ENCODE assay signal across 8 mouse cellular contexts in the genomic region with DNA sequence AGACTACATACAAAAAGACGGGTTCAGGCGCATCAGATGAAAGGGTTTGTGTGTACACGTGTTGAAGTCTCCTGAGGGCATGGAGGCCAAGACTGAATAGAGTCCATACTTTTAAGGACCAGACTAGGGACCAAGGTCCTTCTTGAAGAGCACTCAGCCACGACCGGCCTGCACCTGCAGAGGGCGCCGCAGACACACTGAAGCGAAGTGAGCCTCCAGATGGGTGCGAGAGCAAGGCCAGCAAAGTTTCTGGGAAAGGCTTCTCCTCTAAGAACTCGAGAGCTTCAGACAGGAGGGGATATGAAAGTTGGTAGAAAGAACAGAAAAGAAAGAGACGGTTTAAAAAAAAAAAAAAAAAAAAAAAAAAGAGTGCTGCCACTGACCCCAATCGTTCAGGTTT. TPM values are rescaled to one million over a fixed set of nuclear protein-coding genes. Genes with fewer than 3 reads are reported as not detected.
DNase-seq lines count a peak whose midpoint lies in the region; ATAC-seq and TF ChIP-seq lines count a peak whose summit lies in the region.

No protein-coding gene starts in this region.

- peak overlapping the region; percentile 94 for H3K4me2 ChIP-seq in embryonic facial prominence, embryonic 12.5 days (replicated peaks)
- H3K4me2 ChIP-seq in hindbrain, embryonic 13.5 days: peak overlapping the region; percentile 96
- H3K4me2 ChIP-seq in limb, embryonic 14.5 days (replicated peaks; ENCODE audit: low read depth, low read length, severe bottlenecking): peak overlapping the region; percentile 94
- peak overlapping the region; percentile 96 for H3K4me2 ChIP-seq in midbrain, embryonic 14.5 days (ENCODE audit: low read length)

- peak; percentile 92 for DNase-seq in heart, adult 11 months
- DNase-seq in heart, adult 8-10 months (ENCODE audit: low spot score): no peak
- peak; percentile 72 for DNase-seq in MN1 (ENCODE audit: low spot score)
- DNase-seq in limb, embryonic 14.5 days (ENCODE audit: low spot score): peak; percentile 50
- peak; percentile 85 for DNase-seq in midbrain, embryonic 14.5 days
- peak; percentile 72 for DNase-seq in thymus, postnatal 4 days

- H3K27me3 ChIP-seq in embryonic facial prominence, embryonic 12.5 days: peaks cover 57% of the 10 kb centered on the region
- 0 out of 2 replicates have a peak, but pooled peaks cover 11% of the 10 kb centered on the region for H3K27me3 ChIP-seq in hindbrain, embryonic 13.5 days
- peaks cover 52% of the 10 kb centered on the region for H3K27me3 ChIP-seq in limb, embryonic 14.5 days (ENCODE audit: control insufficient read depth, insufficient read depth, low read length)
- H3K27me3 ChIP-seq in midbrain, embryonic 14.5 days (ENCODE audit: control insufficient read depth, insufficient read depth, low read length): no peaks in the 10 kb centered on the region

- peak overlapping the region; percentile 54 for H3K4me3 ChIP-seq in embryonic facial prominence, embryonic 12.5 days
- H3K4me3 ChIP-seq in hindbrain, embryonic 13.5 days: peak overlapping the region; percentile 77
- peak overlapping the region; percentile 52 for H3K4me3 ChIP-seq in limb, embryonic 14.5 days (replicated peaks; ENCODE audit: low read length)
- H3K4me3 ChIP-seq in midbrain, embryonic 14.5 days (replicated peaks; ENCODE audit: low read depth, low read length): peak overlapping the region; percentile 66

- H3K27ac ChIP-seq in embryonic facial prominence, embryonic 12.5 days: no peak overlapping the region
- H3K27ac ChIP-seq in hindbrain, embryonic 13.5 days: no peak overlapping the region
- H3K27ac ChIP-seq in limb, embryonic 14.5 days (replicated peaks; ENCODE audit: low read depth, low read length): no peak overlapping the region
- no peak overlapping the region for H3K27ac ChIP-seq in midbrain, embryonic 14.5 days (replicated peaks; ENCODE audit: low read depth, low read length)

- H3K9ac ChIP-seq in embryonic facial prominence, embryonic 12.5 days: no peak overlapping the region
- peak overlapping the region; percentile 88; the same call in 1 of the 2 replicates for H3K9ac ChIP-seq in hindbrain, embryonic 13.5 days
- no peak overlapping the region for H3K9ac ChIP-seq in limb, embryonic 14.5 days (ENCODE audit: low read depth, low read length, severe bottlenecking)
- no peak overlapping the region for H3K9ac ChIP-seq in midbrain, embryonic 14.5 days (replicated peaks; ENCODE audit: low read length)

- H3K9me3 ChIP-seq in embryonic facial prominence, embryonic 12.5 days: 0 out of 2 replicates have a peak, but pooled peaks cover 3% of the 10 kb centered on the region
- H3K9me3 ChIP-seq in hindbrain, embryonic 13.5 days: no peaks in the 10 kb centered on the region
- H3K9me3 ChIP-seq in limb, embryonic 14.5 days (ENCODE audit: control insufficient read depth, low read length): no peaks in the 10 kb centered on the region; the same call in 1 of the 2 replicates
- H3K9me3 ChIP-seq in midbrain, embryonic 14.5 days (ENCODE audit: control insufficient read depth, low read length): no peaks in the 10 kb centered on the region

- H3K36me3 ChIP-seq in embryonic facial prominence, embryonic 12.5 days: no peaks in the 10 kb centered on the region; the same call in 1 of the 2 replicates
- H3K36me3 ChIP-seq in hindbrain, embryonic 13.5 days: no peaks in the 10 kb centered on the region
- no peaks in the 10 kb centered on the region for H3K36me3 ChIP-seq in limb, embryonic 14.5 days (ENCODE audit: control insufficient read depth, insufficient read depth, low read length)
- H3K36me3 ChIP-seq in midbrain, embryonic 14.5 days (ENCODE audit: control insufficient read depth, insufficient read depth, low read length): no peaks in the 10 kb centered on the region

- ATAC-seq in embryonic facial prominence, embryonic 12.5 days (ENCODE audit: insufficient number of reproducible peaks, insufficient read depth, low FRiP score, low TSS enrichment): no peak
- no peak for ATAC-seq in hindbrain, embryonic 13.5 days (ENCODE audit: low FRiP score)
- no peak for ATAC-seq in limb, embryonic 14.5 days (ENCODE audit: low FRiP score, low read depth)
- ATAC-seq in midbrain, embryonic 14.5 days (ENCODE audit: low FRiP score, low TSS enrichment): no peak

- no peak for TF ChIP-seq POLR2A in limb, embryonic 14.5 days (IDR thresholded peaks at IDR 0.05; ENCODE audit: borderline replicate concordance, extremely low read depth, insufficient read depth, insufficient read length)

- WGBS in embryonic facial prominence, embryonic 12.5 days: 1% methylated on average over 11 of the region's 12 CpGs
- WGBS in hindbrain, embryonic 13.5 days: 3% methylated on average over 11 of the region's 12 CpGs
- 5% methylated on average over 12 of the region's 12 CpGs for WGBS in limb, embryonic 14.5 days
- 4% methylated on average over 12 of the region's 12 CpGs for WGBS in midbrain, embryonic 14.5 days

- H3K4me1 ChIP-seq in embryonic facial prominence, embryonic 12.5 days: peaks cover 28% of the 10 kb centered on the region
- H3K4me1 ChIP-seq in hindbrain, embryonic 13.5 days (replicated peaks): peaks cover 44% of the 10 kb centered on the region
- H3K4me1 ChIP-seq in limb, embryonic 14.5 days (ENCODE audit: control insufficient read depth, insufficient read depth, low read length): peaks cover 6% of the 10 kb centered on the region; the same call in 1 of the 2 replicates
- peaks cover 24% of the 10 kb centered on the region for H3K4me1 ChIP-seq in midbrain, embryonic 14.5 days (ENCODE audit: control insufficient read depth, insufficient read depth, low read length)

RNA-seq across cellular contexts. Expression of a gene that starts 0.6 kb away (rescaled TPM):
- under 1 TPM in 2 of 4 experiments, not detected in 2; 0.08 to 0.19 TPM for total RNA-seq in heart, adult 8-10 months (2022)
- 2.1 and 3.1 TPM in 2 replicates for polyA plus RNA-seq in embryonic facial prominence, embryonic 12.5 days (2016; fragmentation: Nextera tagmentation; extraction: Ambion mirVana)
- 14.0 and 15.0 TPM in 2 replicates for polyA plus RNA-seq in hindbrain, embryonic 13.5 days (2015; fragmentation: Nextera tagmentation; extraction: Ambion mirVana)
- 1.2 and 1.6 TPM in 2 replicates for polyA plus RNA-seq in limb, embryonic 14.5 days (2012; rRNA removed)
- polyA plus RNA-seq in limb, embryonic 14.5 days (2014; fragmentation: Nextera tagmentation; extraction: Ambion mirVana): 0.56 and 0.97 TPM in 2 replicates
- 14.3 and 17.2 TPM in 2 replicates for polyA plus RNA-seq in midbrain, embryonic 14.5 days (2014; fragmentation: Nextera tagmentation; extraction: Ambion mirVana)

RNA-seq across cellular contexts. Expression of a gene that starts 1.5 kb away (rescaled TPM):
- not detected for total RNA-seq in heart, adult 8-10 months (2022)
- polyA plus RNA-seq in embryonic facial prominence, embryonic 12.5 days (2016; fragmentation: Nextera tagmentation; extraction: Ambion mirVana): 0.33 and 0.61 TPM in 2 replicates
- polyA plus RNA-seq in hindbrain, embryonic 13.5 days (2015; fragmentation: Nextera tagmentation; extraction: Ambion mirVana): 6.4 and 7.2 TPM in 2 replicates
- not detected in 2 replicates for polyA plus RNA-seq in limb, embryonic 14.5 days (2012; rRNA removed)
- not detected in 2 replicates for polyA plus RNA-seq in limb, embryonic 14.5 days (2014; fragmentation: Nextera tagmentation; extraction: Ambion mirVana)
- polyA plus RNA-seq in midbrain, embryonic 14.5 days (2014; fragmentation: Nextera tagmentation; extraction: Ambion mirVana): 6.0 and 6.5 TPM in 2 replicates

RNA-seq across cellular contexts. Expression of a gene that starts 30.9 kb away (rescaled TPM):
- total RNA-seq in heart, adult 8-10 months (2022): 1 to 10 TPM; 2.8 to 3.8 (median 3.3) TPM
- polyA plus RNA-seq in embryonic facial prominence, embryonic 12.5 days (2016; fragmentation: Nextera tagmentation; extraction: Ambion mirVana): 279 and 288 TPM in 2 replicates
- 67.9 and 68.8 TPM in 2 replicates for polyA plus RNA-seq in hindbrain, embryonic 13.5 days (2015; fragmentation: Nextera tagmentation; extraction: Ambion mirVana)
- polyA plus RNA-seq in limb, embryonic 14.5 days (2012; rRNA removed): 126 and 166 TPM in 2 replicates
- 229 and 250 TPM in 2 replicates for polyA plus RNA-seq in limb, embryonic 14.5 days (2014; fragmentation: Nextera tagmentation; extraction: Ambion mirVana)
- 45.2 and 63.6 TPM in 2 replicates for polyA plus RNA-seq in midbrain, embryonic 14.5 days (2014; fragmentation: Nextera tagmentation; extraction: Ambion mirVana)

RNA-seq across cellular contexts. Expression of a gene that starts 50.6 kb away (rescaled TPM):
- total RNA-seq in heart, adult 8-10 months (2022): 1,000 to 10,000 TPM; 1,298 to 1,376 (median 1,346) TPM
- polyA plus RNA-seq in embryonic facial prominence, embryonic 12.5 days (2016; fragmentation: Nextera tagmentation; extraction: Ambion mirVana): 128 and 135 TPM in 2 replicates
- polyA plus RNA-seq in hindbrain, embryonic 13.5 days (2015; fragmentation: Nextera tagmentation; extraction: Ambion mirVana): 76.1 and 84.3 TPM in 2 replicates
- polyA plus RNA-seq in limb, embryonic 14.5 days (2012; rRNA removed): 63.8 and 84.0 TPM in 2 replicates
- 123 and 124 TPM in 2 replicates for polyA plus RNA-seq in limb, embryonic 14.5 days (2014; fragmentation: Nextera tagmentation; extraction: Ambion mirVana)
- polyA plus RNA-seq in midbrain, embryonic 14.5 days (2014; fragmentation: Nextera tagmentation; extraction: Ambion mirVana): 50.4 and 61.7 TPM in 2 replicates

RNA-seq across cellular contexts. Expression of a gene that starts 50.7 kb away (rescaled TPM):
- total RNA-seq in heart, adult 8-10 months (2022): 1,000 to 10,000 TPM; 2,312 to 2,801 (median 2,464) TPM
- polyA plus RNA-seq in embryonic facial prominence, embryonic 12.5 days (2016; fragmentation: Nextera tagmentation; extraction: Ambion mirVana): 121 and 124 TPM in 2 replicates
- 65.0 and 70.7 TPM in 2 replicates for polyA plus RNA-seq in hindbrain, embryonic 13.5 days (2015; fragmentation: Nextera tagmentation; extraction: Ambion mirVana)
- 73.4 and 74.3 TPM in 2 replicates for polyA plus RNA-seq in limb, embryonic 14.5 days (2012; rRNA removed)
- polyA plus RNA-seq in limb, embryonic 14.5 days (2014; fragmentation: Nextera tagmentation; extraction: Ambion mirVana): 128 and 132 TPM in 2 replicates
- 46.2 and 57.0 TPM in 2 replicates for polyA plus RNA-seq in midbrain, embryonic 14.5 days (2014; fragmentation: Nextera tagmentation; extraction: Ambion mirVana)
